Mouse (Mus musculus) C2C12 (cell line): ENCODE results near the gene AL607142.1.

Source experiments
- CTCF ChIP-seq: IDR thresholded peaks from one replicate; pipeline ENCODE4 v1.5.1; 2011; ENCODE audit not compliant: control insufficient read depth, insufficient read depth, insufficient read length
- MAX ChIP-seq: IDR thresholded peaks from one replicate; pipeline ENCODE4 v1.6.1; 2011; ENCODE audit warnings: mild to moderate bottlenecking, control low read depth
- USF1 ChIP-seq: IDR thresholded peaks from one replicate; pipeline ENCODE4 v1.6.1; 2011; ENCODE audit warnings: low read depth, mild to moderate bottlenecking, control low read depth, moderate library complexity

DNA sequence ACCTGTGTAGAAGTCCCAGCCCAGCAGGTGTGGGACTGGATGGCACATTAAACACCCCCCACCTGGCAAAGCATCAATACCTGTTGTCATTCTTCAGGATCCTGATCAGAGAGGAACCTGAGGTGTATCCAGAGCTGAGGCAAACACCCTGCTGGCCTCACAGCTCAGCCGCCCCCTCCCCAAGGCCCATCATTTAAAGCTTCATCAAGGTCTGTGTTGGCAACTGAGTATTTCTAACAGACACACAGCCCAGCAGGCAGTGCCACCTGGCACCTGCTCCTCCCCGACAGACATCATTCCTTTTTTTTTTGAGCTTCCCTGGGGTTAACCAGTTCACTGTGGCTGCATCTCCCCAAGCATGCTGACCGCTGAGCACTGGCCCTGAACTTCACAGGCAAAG is 50.7 kb downstream of the AL607142.1 start:
- no peak for TF ChIP-seq USF1
- no peak for TF ChIP-seq MAX
- no peak for TF ChIP-seq CTCF
